Mouse (Mus musculus): ENCODE data around the gene 2010111I01Rik.

GRCm38 (mm10) chr13:63075331-63075855, 110.7 kb downstream of the 2010111I01Rik start:
- no peak for TF ChIP-seq CTCF (IDR thresholded peaks at IDR 0.05; ENCODE audit: low read depth, low read length)
- TF ChIP-seq POLR2A (IDR thresholded peaks at IDR 0.05; ENCODE audit: borderline replicate concordance, low read depth, low read length), result no peak

Measured in bone marrow macrophage, adult 2 months (primary cell).